Mouse (Mus musculus) midbrain, postnatal 0 days (tissue): ENCODE measurements around the gene Trappc3l. TPM values are rescaled to one million over a fixed set of nuclear protein-coding genes. Genes with fewer than 3 reads are reported as not detected.
A peak's percentile ranks its signal among the peaks of the same experiment; 100 is the strongest.

Experiments used
- ATAC-seq: fragments of 200-750 bp; cut with Nextera tagmentation; 2 replicates; pipeline ENCODE4 v1.8.0; 2017; ENCODE audit warnings: moderate number of reproducible peaks, mild to moderate bottlenecking, moderate TSS enrichment, moderate library complexity; ENCODE audit not compliant: low FRiP score
- DNase-seq: peaks from one replicate; pipeline ENCODE4 v3.0.0-alpha.2; 2015; ENCODE audit warnings: low spot score
- H3K27ac ChIP-seq: fragments of 300-500 bp; sonication (generic); 2 replicates; pipeline ENCODE4 v1.5.1; 2014; ENCODE audit warnings: low read depth, mild to moderate bottlenecking, low read length, mixed read lengths
- H3K27me3 ChIP-seq: fragments of 300-500 bp; sonication (generic); 2 replicates; pipeline ENCODE4 v1.6.1; 2014; ENCODE audit warnings: low read length, control low read depth, mixed read lengths; ENCODE audit not compliant: insufficient read depth
- H3K36me3 ChIP-seq: fragments of 300-500 bp; sonication (generic); 2 replicates; pipeline ENCODE4 v1.6.1; 2014; ENCODE audit warnings: low read length, control low read depth, mixed read lengths; ENCODE audit not compliant: insufficient read depth
- H3K4me1 ChIP-seq: fragments of 300-500 bp; sonication (generic); 2 replicates; pipeline ENCODE4 v1.6.1; 2014; ENCODE audit warnings: mild to moderate bottlenecking, control low read depth, antibody characterized with exemption, low read length, mixed read lengths; ENCODE audit not compliant: insufficient read depth
- H3K4me2 ChIP-seq: fragments of 300-500 bp; sonication (generic); 2 replicates; pipeline ENCODE4 v1.6.1; 2014; ENCODE audit warnings: low read depth, mild to moderate bottlenecking, low read length, mixed read lengths; ENCODE audit not compliant: poor library complexity, severe bottlenecking
- H3K4me3 ChIP-seq: fragments of 300-500 bp; sonication (generic); 2 replicates; pipeline ENCODE4 v1.5.1; 2014; ENCODE audit warnings: low read depth, mild to moderate bottlenecking, low read length, moderate library complexity
- H3K9ac ChIP-seq: fragments of 300-500 bp; sonication (generic); replicated peaks from 2 replicates; pipeline ENCODE4 v1.6.1; 2014; ENCODE audit warnings: mild to moderate bottlenecking, low read length, moderate library complexity, mixed read lengths; ENCODE audit not compliant: poor library complexity, severe bottlenecking
- H3K9me3 ChIP-seq: fragments of 300-500 bp; sonication (generic); 2 replicates; pipeline ENCODE4 v1.6.1; 2016; ENCODE audit warnings: low read length, control low read depth
- CTCF ChIP-seq: IDR thresholded peaks from 2 replicates; pipeline ENCODE4 v1.5.1; 2016; ENCODE audit warnings: antibody characterized with exemption, mild to moderate bottlenecking
- WGBS: fragments of 180-500 bp; shearing (Covaris S2); extraction: QIAGEN DNeasy Blood & Tissue Kit; methylation state at CpG from one replicate; pipeline ENCODE4 v1.1.7; 2014; 5-methylcytosine and 5-hydroxymethylcytosine counted together
- polyA plus RNA-seq: library from polyadenylated mRNA; unstranded; fragments of >200 nt; fragmentation: Nextera tagmentation; extraction: Ambion mirVana; gene quantifications from 2 replicates; pipeline ENCODE4 v1.2.1, GENCODE M21; 2015
- total RNA-seq: library from RNA; depleted of rRNA; stranded (reverse); fragments of >200 nt; gene quantifications from 2 replicates; pipeline ENCODE4 v1.2.3, GENCODE M21; 2014

Gene Trappc3l
- total and polyA plus RNA-seq, 2 experiments from 2014 or later, result not detected

DNA sequence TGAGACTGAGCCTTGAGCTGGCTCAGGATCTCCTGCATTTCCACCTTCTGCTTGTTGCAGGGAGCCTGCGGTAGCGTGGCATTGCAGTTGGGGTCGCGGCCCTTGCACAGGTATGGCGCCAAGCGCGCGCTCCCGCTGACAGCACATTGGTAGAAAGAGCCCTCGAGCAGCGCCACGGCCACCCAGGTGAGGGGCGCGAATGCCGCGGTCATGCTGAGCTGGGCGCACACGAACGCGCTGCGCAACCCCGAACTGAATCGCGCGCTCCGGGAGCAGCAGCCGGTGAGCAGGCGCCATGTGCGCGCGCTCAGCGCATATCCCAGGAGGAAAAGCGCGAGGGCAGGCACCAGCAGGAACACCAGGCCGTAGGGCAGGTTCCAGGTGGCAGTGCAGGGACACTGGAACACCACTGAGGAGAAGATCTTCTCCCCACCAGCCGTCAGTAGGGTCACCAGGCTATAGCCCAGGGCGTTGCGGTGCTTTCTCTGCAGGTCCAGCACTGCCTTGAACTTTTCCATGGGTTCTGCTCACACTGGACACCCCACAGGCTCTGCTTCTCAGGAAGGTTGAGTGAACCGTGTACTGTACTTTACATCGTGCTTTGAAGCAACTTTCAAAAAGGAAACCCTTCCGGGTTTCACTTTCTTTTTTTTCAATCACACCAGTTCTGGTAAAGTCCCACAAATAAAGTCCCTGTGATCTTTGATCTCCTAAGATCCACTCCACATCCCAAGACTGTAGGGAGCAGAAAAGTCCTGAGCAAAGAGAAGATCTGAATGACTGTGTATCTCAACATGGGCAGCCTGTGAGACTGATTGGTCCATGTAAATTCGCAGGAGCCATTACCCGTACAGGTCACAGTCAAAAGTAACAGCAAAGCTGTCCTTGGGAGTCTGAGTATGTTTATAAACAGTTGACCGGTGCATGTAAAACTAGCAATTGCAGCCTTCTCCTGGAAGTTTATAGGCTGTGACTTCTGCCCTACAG is 90.3 kb downstream of the Trappc3l start, which contains the start of gene Calhm6:
Calhm6 (minus strand) TSS at position 593 of the 987 bp plus-strand sequence.
- WGBS, result 15% methylated on average over 41 of the region's 44 CpGs
- Histone ChIP-seq H3K27ac (no peak within 1 kb of the TSS), H3K27me3 (no peaks in the 10 kb centered on the region), H3K4me1 (no peaks in the 10 kb centered on the region), H3K9ac (peak within 1 kb of the TSS; percentile 62), H3K4me2 (peak within 1 kb of the TSS; percentile 69), H3K4me3 (peak within 1 kb of the TSS; percentile 56), H3K36me3 (no peaks in the 10 kb centered on the region), H3K9me3 (no peaks in the 10 kb centered on the region)
- ATAC-seq, result peak; percentile 84
- no peak for TF ChIP-seq CTCF
- peak; percentile 40 for DNase-seq

DNA sequence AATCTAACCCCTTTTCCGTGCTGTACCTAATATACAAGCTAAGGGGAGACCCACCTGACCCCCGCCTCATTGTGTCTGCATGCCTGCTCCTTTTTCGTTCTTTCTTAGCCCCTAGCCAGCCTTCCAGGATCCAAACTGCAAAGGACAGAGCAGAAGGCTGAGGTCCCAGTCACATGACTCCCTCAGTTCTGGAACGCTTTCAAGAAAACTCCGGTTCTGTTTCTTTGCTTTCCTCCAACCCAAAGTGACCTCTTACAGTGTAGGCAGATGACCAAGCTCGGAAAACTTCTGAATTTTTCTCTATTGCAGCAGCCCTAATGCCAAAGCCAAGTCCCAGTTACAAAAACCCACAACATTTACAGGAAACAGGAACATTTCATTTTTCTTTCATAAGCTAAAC is 91.0 kb downstream of the Trappc3l start:
- ATAC-seq, result no peak
- Histone ChIP-seq H3K4me2 (no peak overlapping the region), H3K27ac (no peak overlapping the region), H3K9me3 (no peaks in the 10 kb centered on the region), H3K27me3 (no peaks in the 10 kb centered on the region), H3K9ac (no peak overlapping the region), H3K4me3 (no peak overlapping the region), H3K4me1 (no peaks in the 10 kb centered on the region), H3K36me3 (no peaks in the 10 kb centered on the region)
- WGBS, result 80% methylated on average over 6 of the region's 6 CpGs
- no peak for DNase-seq
- TF ChIP-seq CTCF, result no peak

DNA sequence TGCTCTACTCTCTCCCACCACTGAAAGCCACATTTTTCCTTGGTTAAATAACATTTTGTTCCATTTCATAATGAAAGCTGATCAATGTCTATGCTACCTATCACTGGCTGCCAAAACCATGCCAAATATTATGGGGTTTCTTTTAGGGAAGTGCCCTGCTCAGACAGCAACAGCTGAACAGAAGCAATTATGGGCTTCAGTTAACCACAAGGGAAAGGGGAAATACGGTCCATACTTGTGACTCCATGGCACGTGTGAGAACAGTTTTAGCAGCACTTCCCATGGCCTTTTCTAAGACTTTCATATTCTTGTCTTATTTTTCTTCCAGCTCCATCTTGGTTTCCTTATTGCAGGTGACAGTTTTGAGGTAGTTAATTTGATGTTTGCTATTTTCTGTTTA is 94.0 kb downstream of the Trappc3l start:
- TF ChIP-seq CTCF, result no peak
- ATAC-seq, result no peak
- 84% methylated on average over 2 of the region's 2 CpGs for WGBS

DNA sequence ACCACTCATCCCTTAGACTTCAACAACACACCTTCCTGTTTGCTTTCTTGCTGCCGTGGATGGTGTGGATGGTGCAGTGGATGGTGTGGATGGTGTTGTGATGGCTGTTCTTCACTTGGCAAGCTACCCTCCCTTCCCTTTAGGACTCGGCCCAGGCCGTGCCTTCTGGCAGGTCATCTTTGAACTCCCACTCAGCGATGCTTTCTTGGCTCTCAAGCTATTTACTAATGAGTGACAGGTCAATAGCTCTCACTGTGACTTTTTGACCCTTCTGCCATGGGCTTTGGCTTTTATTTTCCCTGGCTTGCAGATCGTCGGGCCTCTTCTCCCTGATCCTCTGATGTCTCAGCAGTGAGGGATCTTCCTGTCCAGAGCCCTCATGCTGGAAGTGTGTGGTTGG is 99.0 kb downstream of the Trappc3l start:
- 12% methylated on average over 6 of the region's 6 CpGs for WGBS
- H3K4me1 ChIP-seq, result no peaks in the 10 kb centered on the region
- no peaks in the 10 kb centered on the region for H3K36me3 ChIP-seq
- no peak for TF ChIP-seq CTCF
- H3K9ac ChIP-seq, result no peak overlapping the region
- H3K4me3 ChIP-seq, result no peak overlapping the region
- no peaks in the 10 kb centered on the region for H3K9me3 ChIP-seq
- H3K27me3 ChIP-seq, result no peaks in the 10 kb centered on the region
- DNase-seq (no peak), ATAC-seq (no peak)
- no peak overlapping the region for H3K4me2 ChIP-seq
- no peak overlapping the region for H3K27ac ChIP-seq

More for the DNA sequence above, 94.0 kb downstream of the Trappc3l start:
- Histone ChIP-seq H3K4me2 (no peak overlapping the region), H3K4me3 (no peak overlapping the region), H3K36me3 (no peaks in the 10 kb centered on the region), H3K9me3 (no peaks in the 10 kb centered on the region), H3K9ac (no peak overlapping the region), H3K4me1 (no peaks in the 10 kb centered on the region), H3K27me3 (no peaks in the 10 kb centered on the region), H3K27ac (no peak overlapping the region)
- DNase-seq, result no peak

DNA sequence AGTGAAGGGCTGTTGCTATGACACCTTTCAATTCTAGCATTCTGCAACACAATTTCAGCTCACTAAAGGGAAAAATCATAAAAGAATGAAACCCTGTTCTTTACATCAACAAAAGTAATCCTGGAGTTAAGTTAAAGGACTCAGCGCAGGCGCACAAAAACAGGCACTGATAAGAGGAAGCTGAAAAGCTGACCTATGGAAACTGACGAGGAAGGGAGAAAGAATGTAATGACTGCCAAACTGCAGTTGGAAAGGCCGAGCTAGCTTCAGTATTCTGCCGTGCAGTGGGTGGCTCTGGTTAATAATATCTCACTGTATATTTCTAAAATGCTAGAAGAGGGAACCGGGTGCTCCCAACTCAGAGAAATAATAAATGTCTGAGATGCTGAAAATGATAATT is 100.6 kb downstream of the Trappc3l start:
- ATAC-seq (no peak), DNase-seq (no peak)
- WGBS, result 61% methylated on average over 6 of the region's 6 CpGs

GRCm38 (mm10) chr10:34139768-34140167 is 102.4 kb downstream of the Trappc3l start:
- Histone ChIP-seq H3K4me1 (no peaks in the 10 kb centered on the region), H3K27ac (no peak overlapping the region), H3K4me3 (no peak overlapping the region), H3K9ac (no peak overlapping the region), H3K4me2 (no peak overlapping the region), H3K27me3 (no peaks in the 10 kb centered on the region), H3K9me3 (no peaks in the 10 kb centered on the region), H3K36me3 (no peaks in the 10 kb centered on the region)
- no peak for DNase-seq
- ATAC-seq, result no peak
- TF ChIP-seq CTCF, result no peak
- WGBS, result 73% methylated on average over 4 of the region's 4 CpGs

More for the DNA sequence above, 100.6 kb downstream of the Trappc3l start:
- Histone ChIP-seq H3K4me1 (no peaks in the 10 kb centered on the region), H3K9me3 (no peaks in the 10 kb centered on the region), H3K27ac (no peak overlapping the region), H3K36me3 (no peaks in the 10 kb centered on the region), H3K9ac (no peak overlapping the region), H3K27me3 (no peaks in the 10 kb centered on the region), H3K4me2 (no peak overlapping the region), H3K4me3 (no peak overlapping the region)
- TF ChIP-seq CTCF, result no peak
